Mouse (Mus musculus) liver, postnatal 0 days (tissue): ENCODE measurements around the gene Eps15l1.

ENCODE experiments used
- CTCF ChIP-seq: sonication (generic); IDR thresholded peaks from 2 replicates; pipeline ENCODE4 v1.5.1; 2016; ENCODE audit warnings: antibody characterized with exemption, low read depth
- EP300 ChIP-seq: IDR thresholded peaks from 2 replicates; pipeline ENCODE4 v1.6.1; 2016; ENCODE audit warnings: antibody characterized with exemption, low read depth, mild to moderate bottlenecking

- TF ChIP-seq CTCF (no peak), EP300 (no peak)
These were observed 18.3 kb downstream of the Eps15l1 start for GRCm38 (mm10) chr8:72402981-72403380.
